Mouse (Mus musculus): ENCODE data around the gene 1700023F06Rik.
"Not testable (repeated sequence)": the region's sequence is repeated elsewhere in the genome, so short reads cannot be mapped to it uniquely, and the experiment has no call there.

DNA sequence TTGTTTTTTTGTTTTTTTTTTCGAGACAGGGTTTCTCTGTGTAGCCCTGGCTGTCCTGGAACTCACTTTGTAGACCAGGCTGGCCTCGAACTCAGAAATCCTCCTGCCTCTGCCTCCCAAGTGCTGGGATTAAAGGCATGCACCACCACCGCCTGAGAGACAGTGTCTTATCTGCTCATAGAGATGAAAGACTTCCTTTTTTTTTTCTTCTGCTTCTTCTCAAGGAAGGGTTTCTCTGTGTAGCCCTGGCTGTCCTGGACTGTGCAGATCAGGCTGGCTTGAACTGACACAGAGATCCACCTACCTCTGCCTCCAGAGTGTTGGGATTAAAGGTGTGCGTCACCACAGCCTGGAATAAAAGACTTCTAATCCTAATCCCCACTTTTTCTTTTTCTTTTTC is 14.4 kb upstream of the 1700023F06Rik start:
- not testable (repeated sequence) for TF ChIP-seq ZC3H11A (IDR thresholded peaks at IDR 0.05; ENCODE audit: borderline replicate concordance, low read depth, low read length); CHD2 (IDR thresholded peaks at IDR 0.05; ENCODE audit: low read depth, low read length); ZNF384 (IDR thresholded peaks at IDR 0.05; ENCODE audit: low read depth, low read length)

Data from ES-E14 (cell line).